18 mouse cellular contexts compared by ENCODE assay signal in the genomic region with DNA sequence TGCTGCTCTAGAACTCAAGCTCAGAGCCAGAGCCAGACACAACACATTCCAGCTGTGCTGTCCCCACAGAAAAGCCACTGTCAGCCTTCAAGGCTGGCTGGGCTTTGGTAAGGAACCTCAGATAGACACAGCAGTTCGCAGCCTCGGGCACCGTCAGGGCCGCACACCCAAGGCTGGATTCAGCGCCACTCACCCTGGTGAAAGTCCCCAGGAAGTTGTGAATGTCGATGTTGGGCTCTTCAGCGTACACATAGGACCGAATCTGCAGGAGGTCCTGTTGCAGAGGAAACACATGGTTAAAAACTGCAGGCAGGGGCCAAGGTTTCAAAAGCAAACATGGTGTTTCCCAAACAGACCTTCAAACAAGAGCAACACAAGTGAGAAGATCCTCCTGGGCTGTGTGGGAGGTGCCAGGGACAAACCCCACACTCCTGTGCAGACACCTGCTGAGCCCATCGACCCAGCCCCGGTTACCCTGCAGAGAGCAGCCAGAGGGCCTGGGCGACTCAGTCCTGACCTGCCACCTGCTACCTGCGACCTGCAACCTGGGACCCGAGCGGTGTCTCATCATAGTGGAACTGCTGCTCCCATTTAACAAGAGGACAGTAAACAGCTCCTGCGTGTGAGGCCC. TPM values are rescaled to one million over a fixed set of nuclear protein-coding genes. Genes with fewer than 3 reads are reported as not detected.
DNase-seq lines count a peak whose midpoint lies in the region; ATAC-seq lines count a peak whose summit lies in the region.
"Had no signal": no experiment of that assay in that cellular context is flagged by ENCODE, and none has a peak within 500 bp of the region (broad histone marks: within the 10 kb centered on the region; RNA-seq: fewer than 3 reads in every experiment).

No protein-coding gene starts in this region.

- H3K4me1 ChIP-seq in limb, embryonic 12.5 days (replicated peaks), result 0 out of 2 replicates have a peak, but pooled peaks cover 10% of the 10 kb centered on the region
- H3K4me1 ChIP-seq in limb, embryonic 10.5 days, result peaks cover 18% of the 10 kb centered on the region
- H3K4me1 ChIP-seq: liver, embryonic 12.5 days; neural tube, embryonic 12.5 days had no signal

- no peaks in the 10 kb centered on the region for H3K27me3 ChIP-seq in limb, embryonic 12.5 days
- 0 out of 2 replicates have a peak, but pooled peaks cover 7% of the 10 kb centered on the region for H3K27me3 ChIP-seq in limb, embryonic 10.5 days (ENCODE audit: low read depth, poor library complexity, severe bottlenecking)
- H3K27me3 ChIP-seq: neural tube, embryonic 12.5 days had no signal

- no peak overlapping the region for H3K4me2 ChIP-seq in limb, embryonic 12.5 days
- H3K4me2 ChIP-seq: heart, embryonic 13.5 days; hindbrain, embryonic 14.5 days; liver, embryonic 12.5 days; neural tube, embryonic 12.5 days had no signal

- no peak for ATAC-seq in limb, embryonic 12.5 days (ENCODE audit: insufficient number of reproducible peaks, insufficient read depth, low FRiP score, low TSS enrichment, low read depth)
- ATAC-seq in hematopoietic stem cell, adult 5-6 weeks (replicated peaks in 1 of 2; ENCODE audit: insufficient read depth in 1 of 2, low FRiP score in 2 of 2, low TSS enrichment in 1 of 2, low read depth in 1 of 2, poor library complexity in 2 of 2, severe bottlenecking in 2 of 2), result peak; percentile 32 to 61; a peak in 2 of 4 replicates
- ATAC-seq: liver, embryonic 12.5 days had no signal

- H3K9ac ChIP-seq in limb, embryonic 12.5 days (replicated peaks), result no peak overlapping the region
- H3K9ac ChIP-seq: heart, embryonic 13.5 days; hindbrain, embryonic 14.5 days; liver, embryonic 12.5 days; neural tube, embryonic 12.5 days had no signal

- intact Hi-C loops in heart, postnatal 25 days (cut with DNase I), result loop anchor here (10.0 kb wide), 1 partner anchor 191 kb away; no protein-coding TSS in a partner anchor
- intact Hi-C loops in left cerebral cortex, postnatal 36 days (cut with DNase I), result no loop called here

- no peak overlapping the region for H3K4me3 ChIP-seq in limb, embryonic 12.5 days (replicated peaks)
- no peak overlapping the region for H3K4me3 ChIP-seq in limb, embryonic 10.5 days
- H3K4me3 ChIP-seq: heart, embryonic 13.5 days; liver, embryonic 12.5 days; neural tube, embryonic 12.5 days had no signal

- H3K9me3 ChIP-seq in limb, embryonic 12.5 days, result peaks cover 6% of the 10 kb centered on the region; the same call in 1 of the 2 replicates
- no peaks in the 10 kb centered on the region for H3K9me3 ChIP-seq in limb, embryonic 10.5 days (replicated peaks)
- H3K9me3 ChIP-seq: heart, embryonic 13.5 days; liver, embryonic 12.5 days; neural tube, embryonic 12.5 days had no signal

- peak; percentile 38 to 45 for DNase-seq in cerebellum, postnatal 25 days
- no peak for DNase-seq in cerebellum, adult 8-10 months
- DNase-seq in limb, embryonic 10.5 days (ENCODE audit: low spot score), result no peak
- DNase-seq in ES-CJ7 (ENCODE audit: low read depth, low spot score), result peak; percentile 45
- no peak for DNase-seq in heart, postnatal 25 days (ENCODE audit: low spot score)
- DNase-seq in left cerebral cortex, postnatal 36 days (ENCODE audit: low spot score in 2 of 2), result no peak
- DNase-seq: cerebellum, adult 18-20 months; gastrocnemius, postnatal 25 days; midbrain, embryonic 14.5 days; right cerebral cortex, postnatal 14 days; thymus, adult 18-20 months had no signal

- WGBS in limb, embryonic 12.5 days, result 39% methylated on average over 15 of the region's 15 CpGs
- 41% methylated on average over 15 of the region's 15 CpGs for whole genome bisulfite sequencing in limb, embryonic 10.5 days

- H3K27ac ChIP-seq in limb, embryonic 12.5 days, result 0 out of 2 replicates have a peak overlapping the region, but pooled peaks have one; percentile 35
- no peak overlapping the region for H3K27ac ChIP-seq in limb, embryonic 10.5 days
- H3K27ac ChIP-seq: heart, embryonic 13.5 days; liver, embryonic 12.5 days; neural tube, embryonic 12.5 days had no signal

- H3K36me3 ChIP-seq in limb, embryonic 12.5 days, result peaks cover 42% of the 10 kb centered on the region
- peaks cover 5% of the 10 kb centered on the region; the same call in 1 of the 2 replicates for H3K36me3 ChIP-seq in limb, embryonic 10.5 days
- H3K36me3 ChIP-seq: liver, embryonic 12.5 days had no signal

RNA-seq across cellular contexts. Expression of a gene that starts 58.6 kb away (rescaled TPM):
- polyA plus RNA-seq in limb, embryonic 12.5 days (2016; fragmentation: Nextera tagmentation; extraction: Ambion mirVana), result 16.1 and 21.2 TPM in 2 replicates
- 4.9 and 6.5 TPM in 2 replicates for polyA plus RNA-seq in limb, embryonic 10.5 days (2016; fragmentation: Nextera tagmentation; extraction: Ambion mirVana)
- 1.1 and 1.2 TPM in 2 replicates for total RNA-seq in hematopoietic stem cell, adult 5-6 weeks (2017)
- 10 to 100 TPM; 44.9 to 54.1 TPM for total RNA-seq in heart, postnatal 25 days (2021)
- 100 to 1,000 TPM; 390 to 450 TPM for total RNA-seq in left cerebral cortex, postnatal 36 days (2021)
- total RNA-seq: MEL had no signal

Comparison
In these comparisons a context has a peak if more than half of its experiments do, and no peak if none do; other contexts are left out.
1. DNase-seq: peak in cerebellum, postnatal 25 days (2 of 2) and ES-CJ7 (single experiment); none in cerebellum, adult 8-10 months (single experiment), limb, embryonic 10.5 days (single experiment), heart, postnatal 25 days (single experiment) and left cerebral cortex, postnatal 36 days (0 of 2).
2. RNA of a gene that starts 58.6 kb away (total RNA-seq): 390 to 450 TPM in left cerebral cortex, postnatal 36 days and 44.9 to 54.1 TPM in heart, postnatal 25 days; 1.1 to 1.2 TPM in hematopoietic stem cell, adult 5-6 weeks; every median in the first group is over 10 times any median in the second.